Mouse (Mus musculus): Measurements from ENCODE around the gene Mex3a.

DNA sequence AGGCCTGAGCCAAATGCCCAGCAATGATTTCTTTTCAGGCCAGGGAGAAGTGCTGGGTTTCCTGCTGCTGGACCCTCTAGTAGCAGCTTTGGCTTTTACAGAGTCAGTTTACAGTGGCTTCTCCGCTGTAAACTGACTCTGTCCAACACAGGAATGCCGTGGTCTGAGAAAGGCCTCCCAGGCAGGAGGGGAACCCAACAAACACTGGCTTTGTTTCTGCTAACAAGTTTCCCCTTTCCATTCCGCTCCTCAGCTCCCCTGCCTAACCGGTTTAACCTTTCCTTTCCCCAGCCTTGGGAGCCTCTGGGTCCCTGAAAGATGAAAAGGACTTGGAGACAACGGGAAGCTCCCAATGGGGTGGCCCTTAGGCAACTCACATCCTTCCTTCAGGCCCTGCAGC, 58.1 kb downstream of the Mex3a start:
- TF ChIP-seq CTCF (IDR thresholded peaks at IDR 0.05; ENCODE audit: insufficient read depth, low read length): no peak
- no peak for TF ChIP-seq POLR2A (IDR thresholded peaks at IDR 0.05; ENCODE audit: borderline replicate concordance, extremely low read depth, low read depth, low read length)

Data from lung, adult 2 months (tissue).